Mouse (Mus musculus): ENCODE data around the gene Ripply3. TPM values are rescaled to one million over a fixed set of nuclear protein-coding genes. Genes with fewer than 3 reads are reported as not detected.
A peak's percentile ranks its signal among the peaks of the same experiment; 100 is the strongest.

Gene Ripply3
- polyA plus RNA-seq, 1 experiment from 2014 or later = 7.3 TPM

DNA sequence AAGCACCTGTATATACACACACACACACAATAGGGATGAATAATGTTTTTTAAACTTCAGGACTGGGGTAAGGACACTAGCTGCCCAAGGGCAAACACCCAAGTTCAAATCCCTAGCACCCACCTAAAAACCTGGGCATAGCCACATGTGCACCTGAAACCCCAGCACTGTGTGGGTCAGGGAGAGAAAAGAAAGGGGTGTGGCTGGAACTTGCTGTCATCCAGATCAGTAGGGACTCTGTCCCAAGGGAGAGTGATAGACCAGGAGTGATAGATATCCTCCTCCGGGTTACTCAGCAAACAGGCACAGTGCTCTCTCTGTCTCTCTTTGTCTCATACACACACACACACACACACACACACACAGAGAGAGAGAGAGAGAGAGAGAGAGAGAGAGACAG is 16.8 kb upstream of the Ripply3 start:
- 77% methylated on average over 1 of the region's 1 CpGs for WGBS
- peak overlapping the region; percentile 51; the same call in 1 of the 2 replicates for H3K4me2 ChIP-seq (replicated peaks; ENCODE audit: low read depth, low read length)
- H3K9me3 ChIP-seq (ENCODE audit: control insufficient read depth, low read depth, low read length) = no peaks in the 10 kb centered on the region
- H3K4me3 ChIP-seq (ENCODE audit: low read depth, low read length) = no peak overlapping the region
- H3K27me3 ChIP-seq (ENCODE audit: control insufficient read depth, insufficient read depth, low read length) = no peaks in the 10 kb centered on the region
- no peak for ATAC-seq (ENCODE audit: insufficient number of reproducible peaks, insufficient read depth, low FRiP score, low read depth)
- H3K9ac ChIP-seq (replicated peaks; ENCODE audit: low read depth, low read length) = no peak overlapping the region
- H3K36me3 ChIP-seq (ENCODE audit: control insufficient read depth, insufficient read depth, low read length) = no peaks in the 10 kb centered on the region
- H3K4me1 ChIP-seq (ENCODE audit: control insufficient read depth, insufficient read depth, low read length) = peaks cover 11% of the 10 kb centered on the region; the same call in 1 of the 2 replicates
- H3K27ac ChIP-seq (ENCODE audit: low read length) = no peak overlapping the region

DNA sequence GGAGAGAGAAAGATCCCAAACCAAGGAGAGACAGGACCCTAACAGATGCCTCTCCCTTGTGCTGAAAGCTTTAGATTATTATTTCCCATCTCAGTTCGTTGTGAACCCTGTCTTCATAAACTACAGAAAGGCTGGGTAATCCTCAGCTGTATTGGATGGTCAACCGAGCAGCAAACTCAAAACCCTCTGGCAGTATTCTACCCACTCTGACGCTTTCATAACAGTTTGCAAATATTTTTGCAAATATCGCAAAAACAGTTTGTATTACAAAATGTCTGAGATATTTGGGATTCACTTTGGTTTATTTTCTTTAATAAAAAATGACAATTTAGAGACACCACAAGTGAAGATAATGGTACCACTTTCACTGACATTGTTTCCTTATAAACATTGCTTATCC is 16.3 kb upstream of the Ripply3 start:
- no peak overlapping the region for H3K27ac ChIP-seq (ENCODE audit: low read length)
- peak overlapping the region; percentile 36; the same call in 1 of the 2 replicates for H3K4me3 ChIP-seq (ENCODE audit: low read depth, low read length)

DNA sequence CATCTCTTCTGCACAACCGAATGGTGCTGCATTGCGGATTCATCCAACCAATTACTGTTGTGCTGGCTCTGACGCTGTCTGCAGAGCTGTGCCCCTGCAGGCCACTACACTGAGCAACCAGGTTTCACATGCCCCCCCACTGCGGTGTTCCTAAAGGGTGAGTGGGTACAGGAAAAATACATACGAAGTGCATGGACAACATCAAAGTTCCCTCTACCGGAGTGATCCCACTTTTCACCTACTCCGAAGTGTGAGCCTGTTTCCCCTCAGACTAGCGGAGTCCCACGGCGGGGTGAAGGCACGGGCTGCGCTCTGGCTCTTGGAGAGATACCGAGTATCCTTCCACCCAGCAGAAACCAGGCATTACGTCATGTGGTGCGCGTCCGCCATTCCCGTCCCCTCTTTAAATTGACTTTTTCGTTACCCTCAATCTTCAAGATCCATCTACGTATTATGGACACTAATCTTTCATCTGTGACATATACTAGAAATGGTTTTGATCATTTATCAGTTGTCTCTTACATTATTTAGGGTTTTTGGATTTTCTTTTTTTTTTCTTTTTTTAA is 15.5 kb upstream of the Ripply3 start:
- peak overlapping the region; percentile 23 for H3K9ac ChIP-seq (replicated peaks; ENCODE audit: low read depth, low read length)
- peak overlapping the region; percentile 92 for H3K27ac ChIP-seq (ENCODE audit: low read length)
- peak; percentile 84 for ATAC-seq (ENCODE audit: insufficient number of reproducible peaks, insufficient read depth, low FRiP score, low read depth)
- H3K27me3 ChIP-seq (ENCODE audit: control insufficient read depth, insufficient read depth, low read length) = no peaks in the 10 kb centered on the region
- peak overlapping the region; percentile 36 for H3K4me3 ChIP-seq (ENCODE audit: low read depth, low read length)
- peaks cover 7% of the 10 kb centered on the region; the same call in 1 of the 2 replicates for H3K4me1 ChIP-seq (ENCODE audit: control insufficient read depth, insufficient read depth, low read length)
- WGBS = 0% methylated on average over 20 of the region's 20 CpGs
- no peaks in the 10 kb centered on the region for H3K9me3 ChIP-seq (ENCODE audit: control insufficient read depth, low read depth, low read length)
- no peaks in the 10 kb centered on the region for H3K36me3 ChIP-seq (ENCODE audit: control insufficient read depth, insufficient read depth, low read length)
- H3K4me2 ChIP-seq (replicated peaks; ENCODE audit: low read depth, low read length) = peak overlapping the region; percentile 51

More for the DNA sequence above, 16.3 kb upstream of the Ripply3 start:
- H3K9me3 ChIP-seq (ENCODE audit: control insufficient read depth, low read depth, low read length) = no peaks in the 10 kb centered on the region
- H3K4me2 ChIP-seq (replicated peaks; ENCODE audit: low read depth, low read length) = peak overlapping the region; percentile 51
- H3K36me3 ChIP-seq (ENCODE audit: control insufficient read depth, insufficient read depth, low read length) = no peaks in the 10 kb centered on the region
- no peaks in the 10 kb centered on the region for H3K27me3 ChIP-seq (ENCODE audit: control insufficient read depth, insufficient read depth, low read length)
- 71% methylated on average over 4 of the region's 4 CpGs for WGBS
- H3K9ac ChIP-seq (replicated peaks; ENCODE audit: low read depth, low read length) = no peak overlapping the region
- ATAC-seq (ENCODE audit: insufficient number of reproducible peaks, insufficient read depth, low FRiP score, low read depth) = no peak
- peaks cover 11% of the 10 kb centered on the region; the same call in 1 of the 2 replicates for H3K4me1 ChIP-seq (ENCODE audit: control insufficient read depth, insufficient read depth, low read length)

DNA sequence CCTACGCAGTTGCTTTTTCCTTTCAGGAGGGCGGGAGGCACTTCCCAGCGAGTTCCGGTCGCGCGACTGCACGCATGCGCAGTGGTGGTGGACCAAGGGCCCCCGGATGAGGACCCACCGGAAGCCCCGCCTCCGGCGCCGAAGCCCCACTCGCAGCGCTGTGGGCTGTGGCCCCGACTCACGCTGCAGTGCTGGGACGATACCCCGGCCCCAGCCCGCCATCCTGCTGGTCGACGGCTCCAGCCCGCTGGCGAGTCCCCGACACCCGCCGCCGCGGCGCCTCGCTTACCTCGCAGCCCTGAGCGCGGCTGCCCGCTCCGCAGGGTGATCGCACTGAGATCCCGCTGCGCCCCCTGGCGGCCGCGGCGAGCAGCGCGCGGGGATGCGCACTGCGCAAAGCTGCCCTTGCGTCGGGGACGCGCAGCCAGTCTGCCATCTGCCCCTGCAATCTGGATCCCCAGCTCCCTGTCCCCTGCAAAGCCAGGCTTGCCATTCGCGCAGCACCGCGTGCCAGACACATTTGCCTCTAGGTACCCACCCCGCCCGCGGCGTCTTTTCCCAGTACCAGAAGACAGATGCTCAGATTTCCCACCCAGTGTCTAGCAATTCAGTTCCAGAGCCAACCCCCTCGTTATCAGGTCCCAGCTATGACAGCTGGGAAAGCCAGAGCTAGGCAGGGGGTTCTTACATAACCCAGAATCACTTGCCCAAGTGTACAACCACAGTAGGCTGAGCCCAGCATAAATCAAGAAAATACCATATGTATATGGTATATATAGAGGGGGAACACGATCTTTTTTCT is 14.8 kb upstream of the Ripply3 start, which contains the start of gene Hlcs:
Hlcs (minus strand) TSS at position 343 of the 802 bp plus-strand sequence.
- H3K4me1 ChIP-seq (ENCODE audit: control insufficient read depth, insufficient read depth, low read length) = peaks cover 7% of the 10 kb centered on the region; the same call in 1 of the 2 replicates
- peak; percentile 91 for ATAC-seq (ENCODE audit: insufficient number of reproducible peaks, insufficient read depth, low FRiP score, low read depth)
- no peaks in the 10 kb centered on the region for H3K27me3 ChIP-seq (ENCODE audit: control insufficient read depth, insufficient read depth, low read length)
- H3K4me3 ChIP-seq (ENCODE audit: low read depth, low read length) = peak within 1 kb of the TSS; percentile 36
- WGBS = under 1% methylated on average over 63 of the region's 64 CpGs
- no peaks in the 10 kb centered on the region for H3K9me3 ChIP-seq (ENCODE audit: control insufficient read depth, low read depth, low read length)
- no peaks in the 10 kb centered on the region for H3K36me3 ChIP-seq (ENCODE audit: control insufficient read depth, insufficient read depth, low read length)
- H3K9ac ChIP-seq (replicated peaks; ENCODE audit: low read depth, low read length) = peak within 1 kb of the TSS; percentile 41
- H3K4me2 ChIP-seq (replicated peaks; ENCODE audit: low read depth, low read length) = peak within 1 kb of the TSS; percentile 66
- peak within 1 kb of the TSS; percentile 92 for H3K27ac ChIP-seq (ENCODE audit: low read length)

DNA sequence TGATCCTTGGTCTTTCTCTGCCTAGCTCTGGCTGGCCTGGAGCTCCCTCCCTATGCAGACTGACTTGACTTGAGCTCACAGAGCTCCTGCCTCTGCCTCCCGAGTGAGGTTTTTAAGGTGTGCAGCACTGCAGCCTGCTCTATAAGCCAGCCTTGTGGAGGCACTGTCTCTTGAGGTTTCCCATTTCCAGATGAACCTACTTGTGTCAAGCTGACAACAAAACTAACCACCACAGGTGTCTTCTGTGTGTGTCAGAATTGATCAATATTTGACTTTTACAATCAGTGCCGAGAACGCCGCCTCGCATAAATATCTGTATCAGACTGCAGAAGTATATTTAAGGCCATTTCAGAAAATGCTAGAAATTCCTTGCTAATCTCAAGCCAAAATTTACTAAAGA is 13.6 kb upstream of the Ripply3 start:
- Histone ChIP-seq H3K4me2 (replicated peaks; ENCODE audit: low read depth, low read length) (no peak overlapping the region), H3K9me3 (ENCODE audit: control insufficient read depth, low read depth, low read length) (no peaks in the 10 kb centered on the region), H3K9ac (replicated peaks; ENCODE audit: low read depth, low read length) (no peak overlapping the region), H3K36me3 (ENCODE audit: control insufficient read depth, insufficient read depth, low read length) (no peaks in the 10 kb centered on the region), H3K27me3 (ENCODE audit: control insufficient read depth, insufficient read depth, low read length) (no peaks in the 10 kb centered on the region), H3K27ac (ENCODE audit: low read length) (no peak overlapping the region), H3K4me1 (ENCODE audit: control insufficient read depth, insufficient read depth, low read length) (peaks cover 7% of the 10 kb centered on the region; the same call in 1 of the 2 replicates), H3K4me3 (ENCODE audit: low read depth, low read length) (no peak overlapping the region)
- WGBS = 89% methylated on average over 5 of the region's 5 CpGs
- no peak for ATAC-seq (ENCODE audit: insufficient number of reproducible peaks, insufficient read depth, low FRiP score, low read depth)

DNA sequence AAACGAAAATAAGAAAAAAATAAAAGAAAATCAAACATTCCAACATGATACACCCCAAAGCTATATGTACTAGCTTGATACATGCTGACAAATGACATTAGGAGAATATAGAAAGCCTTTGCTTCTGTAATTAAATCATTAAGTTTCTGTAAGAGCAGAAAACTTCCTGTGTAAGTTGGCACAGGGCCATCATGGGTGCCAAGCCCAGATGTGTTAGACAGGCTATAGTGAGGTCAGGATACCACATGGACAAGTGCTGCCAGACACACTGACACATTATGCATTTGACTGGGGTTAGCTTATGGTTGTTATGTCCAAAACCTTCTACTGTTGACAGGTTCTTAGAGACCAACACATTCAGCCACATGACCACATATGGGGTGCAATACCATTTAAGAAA is 13.0 kb upstream of the Ripply3 start:
- WGBS = 47% methylated on average over 1 of the region's 1 CpGs
- no peak overlapping the region for H3K9ac ChIP-seq (replicated peaks; ENCODE audit: low read depth, low read length)

DNA sequence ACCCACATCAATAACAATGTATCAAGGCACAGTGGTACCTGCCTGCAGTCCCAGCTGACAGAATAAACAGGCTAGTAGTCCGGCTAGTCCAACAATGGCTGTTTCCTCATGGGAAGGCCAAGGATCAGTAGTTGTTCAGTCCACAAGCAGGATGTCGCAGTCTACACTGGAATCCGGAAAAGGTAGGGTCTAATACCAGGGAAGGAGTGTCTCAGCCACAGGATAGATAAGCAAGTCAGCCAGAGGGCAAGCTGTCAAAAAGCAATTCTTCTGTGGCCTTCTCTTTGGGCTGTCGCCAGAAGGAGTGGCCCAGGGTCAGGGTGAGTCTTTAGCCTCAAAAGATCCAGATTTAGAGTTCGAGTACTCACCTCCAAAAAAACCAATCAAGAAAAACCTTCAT is 10.5 kb upstream of the Ripply3 start:
- no peak for ATAC-seq (ENCODE audit: insufficient number of reproducible peaks, insufficient read depth, low FRiP score, low read depth)
- Histone ChIP-seq H3K4me1 (ENCODE audit: control insufficient read depth, insufficient read depth, low read length) (peaks cover 5% of the 10 kb centered on the region; the same call in 1 of the 2 replicates), H3K36me3 (ENCODE audit: control insufficient read depth, insufficient read depth, low read length) (no peaks in the 10 kb centered on the region), H3K4me3 (ENCODE audit: low read depth, low read length) (no peak overlapping the region), H3K4me2 (replicated peaks; ENCODE audit: low read depth, low read length) (no peak overlapping the region), H3K9me3 (ENCODE audit: control insufficient read depth, low read depth, low read length) (no peaks in the 10 kb centered on the region), H3K27me3 (ENCODE audit: control insufficient read depth, insufficient read depth, low read length) (no peaks in the 10 kb centered on the region), H3K9ac (replicated peaks; ENCODE audit: low read depth, low read length) (no peak overlapping the region), H3K27ac (ENCODE audit: low read length) (no peak overlapping the region)
- WGBS = 64% methylated on average over 5 of the region's 5 CpGs

More for the DNA sequence above, 13.0 kb upstream of the Ripply3 start:
- H3K4me3 ChIP-seq (ENCODE audit: low read depth, low read length) = no peak overlapping the region
- ATAC-seq (ENCODE audit: insufficient number of reproducible peaks, insufficient read depth, low FRiP score, low read depth) = no peak
- peaks cover 7% of the 10 kb centered on the region; the same call in 1 of the 2 replicates for H3K4me1 ChIP-seq (ENCODE audit: control insufficient read depth, insufficient read depth, low read length)
- no peaks in the 10 kb centered on the region for H3K36me3 ChIP-seq (ENCODE audit: control insufficient read depth, insufficient read depth, low read length)
- H3K27me3 ChIP-seq (ENCODE audit: control insufficient read depth, insufficient read depth, low read length) = no peaks in the 10 kb centered on the region
- H3K9me3 ChIP-seq (ENCODE audit: control insufficient read depth, low read depth, low read length) = no peaks in the 10 kb centered on the region
- H3K27ac ChIP-seq (ENCODE audit: low read length) = no peak overlapping the region
- H3K4me2 ChIP-seq (replicated peaks; ENCODE audit: low read depth, low read length) = no peak overlapping the region

DNA sequence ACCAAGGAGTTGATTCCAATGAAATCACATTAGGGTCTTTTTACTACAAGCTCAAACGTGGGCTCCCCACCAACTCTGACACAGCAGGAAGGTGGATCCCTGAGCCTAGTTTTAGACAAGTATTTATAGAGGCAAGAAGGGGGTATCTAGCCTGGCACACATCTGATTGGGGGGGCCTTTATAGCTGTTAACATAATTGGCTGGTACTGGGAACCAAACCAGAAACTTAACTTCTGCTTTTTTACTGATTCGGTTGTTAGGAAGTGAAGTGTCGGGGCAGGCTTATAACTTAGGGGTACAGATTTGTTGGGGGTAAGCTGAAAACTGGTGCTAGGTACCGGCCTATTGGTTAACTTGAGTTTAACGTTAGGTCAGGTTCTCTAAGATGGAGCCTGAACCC is 8.0 kb upstream of the Ripply3 start:
- no peak overlapping the region for H3K9ac ChIP-seq (replicated peaks; ENCODE audit: low read depth, low read length)
- H3K27ac ChIP-seq (ENCODE audit: low read length) = no peak overlapping the region
- H3K4me1 ChIP-seq (ENCODE audit: control insufficient read depth, insufficient read depth, low read length) = no peaks in the 10 kb centered on the region
- no peaks in the 10 kb centered on the region for H3K27me3 ChIP-seq (ENCODE audit: control insufficient read depth, insufficient read depth, low read length)
- WGBS = 77% methylated on average over 5 of the region's 5 CpGs
- H3K36me3 ChIP-seq (ENCODE audit: control insufficient read depth, insufficient read depth, low read length) = no peaks in the 10 kb centered on the region
- no peak overlapping the region for H3K4me2 ChIP-seq (replicated peaks; ENCODE audit: low read depth, low read length)
- H3K9me3 ChIP-seq (ENCODE audit: control insufficient read depth, low read depth, low read length) = no peaks in the 10 kb centered on the region
- no peak overlapping the region for H3K4me3 ChIP-seq (ENCODE audit: low read depth, low read length)
- ATAC-seq (ENCODE audit: insufficient number of reproducible peaks, insufficient read depth, low FRiP score, low read depth) = no peak

Data from stomach, embryonic 14.5 days (tissue).